Mouse (Mus musculus) stomach, postnatal 0 days (tissue): ENCODE measurements around the gene Ptpro.

Experiments used
- CTCF ChIP-seq: IDR thresholded peaks from 2 replicates; pipeline ENCODE4 v1.5.1; 2016; ENCODE audit warnings: antibody characterized with exemption, low read depth, mild to moderate bottlenecking, moderate library complexity
- EP300 ChIP-seq: optimal IDR thresholded peaks from 2 replicates; pipeline ENCODE3; 2016; ENCODE audit warnings: antibody characterized with exemption

- no peak for TF ChIP-seq CTCF
- no peak for TF ChIP-seq EP300
These were observed 65.4 kb downstream of the Ptpro start for GRCm38 (mm10) chr6:137317509-137317908.
